Mouse (Mus musculus): ENCODE results near the gene 4930415L06Rik.

Gene 4930415L06Rik

DNA sequence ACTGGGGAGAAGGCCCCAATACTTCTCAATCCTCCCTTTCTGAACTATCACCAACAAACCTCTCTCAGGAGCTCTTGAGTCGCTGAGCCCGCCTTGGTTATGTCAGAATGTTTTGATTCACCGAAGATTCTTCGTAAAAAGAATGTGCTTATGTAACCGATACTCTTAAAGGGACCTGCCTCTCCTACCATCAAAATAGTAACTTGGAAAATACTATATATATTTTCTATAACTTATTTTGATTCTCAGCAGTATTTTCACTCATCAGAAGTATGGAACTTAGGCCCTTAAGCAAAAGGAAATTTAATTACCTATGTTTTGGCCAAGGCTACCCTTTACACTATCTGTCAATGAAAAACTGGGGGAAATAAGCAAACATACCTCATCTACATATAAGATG, at the start of gene 4930415L06Rik:
TSS of gene 4930415L06Rik (minus strand) at position 101 of the 400 bp plus-strand sequence.
- DNase-seq (ENCODE audit: low spot score): no peak

DNA sequence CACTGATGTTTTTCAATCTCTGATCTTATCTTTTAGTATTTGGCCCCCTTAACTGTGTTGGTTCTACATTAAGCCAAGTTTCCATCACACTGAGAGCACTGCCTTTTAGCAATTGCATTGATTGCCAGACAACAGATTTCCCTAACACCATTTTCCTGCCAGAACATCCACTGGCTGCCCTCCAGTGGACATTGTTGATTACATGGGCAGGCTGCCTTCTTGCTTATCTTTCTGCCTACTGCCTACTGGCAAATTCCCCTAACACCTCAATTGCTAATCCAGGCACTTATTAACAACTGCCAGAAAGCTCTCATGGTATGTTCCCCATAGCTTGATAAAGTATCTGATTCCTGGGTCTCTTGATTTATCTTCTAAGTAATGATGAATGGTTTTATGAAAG, 46.0 kb upstream of the 4930415L06Rik start:
- DNase-seq (ENCODE audit: low spot score): no peak

GRCm38 (mm10) chrX:89904871-89905270, 27.8 kb downstream of the 4930415L06Rik start:
- DNase-seq (ENCODE audit: low spot score): no peak

All from retina, embryonic 14.5 days (tissue).